Mouse (Mus musculus): ENCODE measurements around the gene Efcab11. TPM values are rescaled to one million over a fixed set of nuclear protein-coding genes. Genes with fewer than 3 reads are reported as not detected.

Gene Efcab11
- polyA plus RNA-seq (2012; rRNA removed): 0.65 and 0.84 TPM in 2 replicates

DNA sequence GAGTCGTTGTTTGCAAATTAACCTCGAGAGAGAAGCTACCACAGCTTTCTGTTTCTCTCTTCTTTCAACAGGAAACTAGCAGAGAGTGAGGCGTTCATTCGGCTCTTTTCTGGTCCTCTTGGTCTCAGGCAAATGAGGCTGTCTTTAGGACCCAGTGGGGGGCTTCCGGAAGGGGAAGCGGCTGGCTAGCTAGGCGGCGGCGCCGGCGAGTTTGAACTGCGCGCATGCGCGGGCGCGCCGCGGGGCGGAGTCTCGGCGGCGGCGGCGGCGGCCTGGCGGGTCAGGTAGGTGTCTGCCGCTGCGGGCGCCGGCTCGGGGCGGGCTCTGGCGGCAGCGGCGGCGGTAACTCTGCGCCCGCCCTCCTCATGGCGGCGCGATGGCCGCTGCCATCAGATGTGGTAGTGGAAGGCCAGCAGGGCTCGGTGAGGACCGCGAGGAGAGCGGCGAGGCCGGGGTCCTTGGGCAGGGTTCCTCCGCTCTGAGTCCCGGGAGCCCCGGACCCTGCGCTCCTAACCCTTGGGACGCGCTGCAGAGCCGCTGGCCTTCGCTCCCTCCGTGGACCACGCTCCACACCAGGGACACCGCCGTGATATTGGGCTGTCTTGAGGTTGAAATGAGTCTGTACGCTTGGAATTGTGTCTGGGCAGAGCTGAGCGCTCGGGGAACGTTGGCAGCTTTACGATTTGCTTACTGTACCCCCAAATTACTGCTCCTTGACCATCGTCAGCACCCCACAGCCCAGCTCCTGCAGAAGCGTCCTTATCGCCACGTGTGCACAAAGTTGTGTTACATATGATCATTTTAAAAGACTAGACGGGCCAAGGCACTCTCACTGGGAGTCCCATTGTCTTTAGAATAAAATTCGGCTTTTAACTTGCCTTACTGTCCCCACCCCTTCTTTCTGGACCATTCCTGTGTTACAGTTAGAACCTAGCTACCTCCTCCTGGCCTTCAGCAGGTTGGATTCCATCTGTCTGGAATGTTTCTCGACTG, at the start of gene Efcab11, which contains the start of gene Tdp1:
Efcab11 (minus strand) TSS at position 171 of the 993 bp plus-strand sequence.
Tdp1 (plus strand) TSS at position 249 of the 993 bp plus-strand sequence.
- Histone ChIP-seq H3K27me3 (ENCODE audit: control insufficient read depth, insufficient read depth, low read length) (no peaks in the 10 kb centered on the region), H3K4me3 (replicated peaks; ENCODE audit: insufficient read depth, low read depth, low read length) (peak within 1 kb of the TSS; percentile 78), H3K27ac (ENCODE audit: insufficient read depth, low read length) (peak within 1 kb of the TSS; percentile 91), H3K4me1 (ENCODE audit: control insufficient read depth, insufficient read depth, low read length) (no peaks in the 10 kb centered on the region)
- peak; percentile 60; the same call in 1 of the 2 replicates for TF ChIP-seq POLR2A (IDR thresholded peaks at IDR 0.05; ENCODE audit: borderline replicate concordance, insufficient read depth, low read length)
- TF ChIP-seq CTCF (IDR thresholded peaks at IDR 0.05; ENCODE audit: borderline replicate concordance, insufficient read depth, low read depth, low read length): no peak
- DNase-seq: peak; percentile 94 to 95
- WGBS: under 1% methylated on average over 73 of the region's 73 CpGs

DNA sequence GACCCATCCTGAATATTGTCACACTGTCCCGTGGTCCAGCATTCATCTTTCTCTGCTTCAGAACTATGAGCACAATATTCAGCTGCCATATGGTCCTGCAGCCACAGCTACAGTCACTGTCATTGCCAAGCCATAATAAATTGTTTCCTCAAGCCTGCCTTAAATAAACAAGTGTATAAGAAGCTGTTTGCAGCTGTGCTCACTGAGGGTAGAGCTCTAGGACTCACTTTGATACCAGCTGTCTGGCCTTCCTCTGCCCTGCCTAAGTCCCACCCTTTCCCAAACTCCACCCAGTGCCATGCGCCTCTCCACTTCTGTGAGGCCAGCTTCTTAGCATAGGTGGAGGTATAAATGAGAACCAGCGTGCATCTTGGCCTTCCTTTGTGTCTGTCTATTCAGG, 49.4 kb upstream of the Efcab11 start:
- DNase-seq: no peak
- H3K4me1 ChIP-seq (ENCODE audit: control insufficient read depth, insufficient read depth, low read length): peaks cover 4% of the 10 kb centered on the region; the same call in 1 of the 2 replicates
- no peak for TF ChIP-seq POLR2A (IDR thresholded peaks at IDR 0.05; ENCODE audit: borderline replicate concordance, insufficient read depth, low read length)
- TF ChIP-seq CTCF (IDR thresholded peaks at IDR 0.05; ENCODE audit: borderline replicate concordance, insufficient read depth, low read depth, low read length): no peak
- H3K4me3 ChIP-seq (replicated peaks; ENCODE audit: insufficient read depth, low read depth, low read length): no peak overlapping the region
- no peaks in the 10 kb centered on the region for H3K27me3 ChIP-seq (ENCODE audit: control insufficient read depth, insufficient read depth, low read length)
- H3K27ac ChIP-seq (ENCODE audit: insufficient read depth, low read length): no peak overlapping the region
- WGBS: 94% methylated on average over 3 of the region's 3 CpGs

DNA sequence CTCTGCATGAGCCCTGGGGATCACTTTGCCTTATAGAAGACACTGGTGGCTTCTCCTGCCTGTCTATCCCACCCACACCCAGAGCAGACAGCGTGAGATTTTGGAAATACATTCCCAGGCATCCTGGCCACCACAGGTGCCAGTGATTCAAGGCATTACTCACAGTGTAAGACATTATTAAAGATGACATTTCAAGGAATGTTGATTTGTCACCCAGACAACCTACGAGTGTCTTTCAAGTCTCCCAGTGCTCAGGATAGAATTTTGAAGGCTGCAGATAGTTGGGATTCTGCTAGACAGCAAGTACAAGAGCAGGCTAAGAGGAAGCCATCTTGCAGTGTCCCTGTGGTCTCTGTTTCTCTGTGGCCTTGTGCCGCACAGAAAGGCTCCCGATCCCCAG, 48.0 kb upstream of the Efcab11 start:
- Histone ChIP-seq H3K27me3 (ENCODE audit: control insufficient read depth, insufficient read depth, low read length) (no peaks in the 10 kb centered on the region), H3K27ac (ENCODE audit: insufficient read depth, low read length) (no peak overlapping the region), H3K4me1 (ENCODE audit: control insufficient read depth, insufficient read depth, low read length) (no peaks in the 10 kb centered on the region), H3K4me3 (replicated peaks; ENCODE audit: insufficient read depth, low read depth, low read length) (no peak overlapping the region)
- TF ChIP-seq POLR2A (IDR thresholded peaks at IDR 0.05; ENCODE audit: borderline replicate concordance, insufficient read depth, low read length) (no peak), CTCF (IDR thresholded peaks at IDR 0.05; ENCODE audit: borderline replicate concordance, insufficient read depth, low read depth, low read length) (no peak)
- 86% methylated on average over 4 of the region's 4 CpGs for WGBS
- DNase-seq: no peak

DNA sequence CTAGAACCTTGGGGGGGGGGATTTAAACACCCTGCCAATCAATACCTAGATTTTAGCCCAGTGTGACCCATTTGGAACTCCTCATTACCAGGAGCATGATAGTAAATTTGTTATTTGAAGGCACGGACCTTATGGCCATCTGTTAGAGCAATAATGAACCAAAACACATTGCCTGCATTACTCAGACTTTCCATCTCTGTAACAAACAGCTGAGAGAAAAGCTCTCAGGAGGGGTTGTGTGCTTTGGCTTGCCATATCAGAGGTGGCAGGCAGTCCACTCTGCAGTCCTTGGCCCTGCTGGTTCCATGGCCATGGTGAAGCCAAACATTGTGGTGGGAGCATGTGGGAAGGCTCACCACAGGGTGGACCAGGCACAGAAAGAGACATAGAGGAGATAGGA, 44.9 kb upstream of the Efcab11 start:
- no peak overlapping the region for H3K4me3 ChIP-seq (replicated peaks; ENCODE audit: insufficient read depth, low read depth, low read length)
- 38% methylated on average over 1 of the region's 1 CpGs for WGBS
- no peaks in the 10 kb centered on the region for H3K4me1 ChIP-seq (ENCODE audit: control insufficient read depth, insufficient read depth, low read length)
- TF ChIP-seq POLR2A (IDR thresholded peaks at IDR 0.05; ENCODE audit: borderline replicate concordance, insufficient read depth, low read length) (no peak), CTCF (IDR thresholded peaks at IDR 0.05; ENCODE audit: borderline replicate concordance, insufficient read depth, low read depth, low read length) (no peak)
- no peaks in the 10 kb centered on the region for H3K27me3 ChIP-seq (ENCODE audit: control insufficient read depth, insufficient read depth, low read length)
- DNase-seq: no peak
- H3K27ac ChIP-seq (ENCODE audit: insufficient read depth, low read length): no peak overlapping the region

DNA sequence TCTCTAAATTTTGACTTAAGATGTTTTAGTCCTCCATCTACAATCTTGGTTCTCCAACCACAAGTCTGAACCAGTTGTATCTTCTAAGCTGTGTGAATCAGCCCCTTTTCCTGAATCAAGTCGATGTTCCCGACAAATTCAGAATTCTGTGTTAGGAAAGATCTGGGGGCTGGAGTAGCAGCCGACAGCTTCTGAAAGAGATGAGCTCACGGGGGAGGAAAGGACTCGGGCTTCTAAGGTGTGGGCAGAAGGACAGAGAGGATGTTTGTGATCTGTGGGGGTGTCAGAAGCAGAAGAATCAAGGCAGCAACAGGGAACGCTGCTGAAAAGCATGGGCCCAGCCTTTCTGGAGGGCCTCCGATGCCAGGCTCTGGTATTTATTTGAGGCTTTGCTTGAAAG, 44.1 kb upstream of the Efcab11 start:
- no peak for TF ChIP-seq CTCF (IDR thresholded peaks at IDR 0.05; ENCODE audit: borderline replicate concordance, insufficient read depth, low read depth, low read length)
- H3K4me3 ChIP-seq (replicated peaks; ENCODE audit: insufficient read depth, low read depth, low read length): no peak overlapping the region
- WGBS: 96% methylated on average over 7 of the region's 7 CpGs
- no peaks in the 10 kb centered on the region for H3K27me3 ChIP-seq (ENCODE audit: control insufficient read depth, insufficient read depth, low read length)
- no peak for DNase-seq
- H3K27ac ChIP-seq (ENCODE audit: insufficient read depth, low read length): no peak overlapping the region
- H3K4me1 ChIP-seq (ENCODE audit: control insufficient read depth, insufficient read depth, low read length): no peaks in the 10 kb centered on the region; the same call in 1 of the 2 replicates

- TF ChIP-seq POLR2A (IDR thresholded peaks at IDR 0.05; ENCODE audit: borderline replicate concordance, insufficient read depth, low read length) (no peak), CTCF (IDR thresholded peaks at IDR 0.05; ENCODE audit: borderline replicate concordance, insufficient read depth, low read depth, low read length) (no peak)
- WGBS: 57% methylated on average over 5 of the region's 5 CpGs
- no peak for DNase-seq
- no peaks in the 10 kb centered on the region; the same call in 1 of the 2 replicates for H3K4me1 ChIP-seq (ENCODE audit: control insufficient read depth, insufficient read depth, low read length)
- H3K4me3 ChIP-seq (replicated peaks; ENCODE audit: insufficient read depth, low read depth, low read length): no peak overlapping the region
- no peak overlapping the region for H3K27ac ChIP-seq (ENCODE audit: insufficient read depth, low read length)
- no peaks in the 10 kb centered on the region for H3K27me3 ChIP-seq (ENCODE audit: control insufficient read depth, insufficient read depth, low read length)
Measured at GRCm38 (mm10) chr12:99923703-99924102, 39.5 kb upstream of the Efcab11 start.

DNA sequence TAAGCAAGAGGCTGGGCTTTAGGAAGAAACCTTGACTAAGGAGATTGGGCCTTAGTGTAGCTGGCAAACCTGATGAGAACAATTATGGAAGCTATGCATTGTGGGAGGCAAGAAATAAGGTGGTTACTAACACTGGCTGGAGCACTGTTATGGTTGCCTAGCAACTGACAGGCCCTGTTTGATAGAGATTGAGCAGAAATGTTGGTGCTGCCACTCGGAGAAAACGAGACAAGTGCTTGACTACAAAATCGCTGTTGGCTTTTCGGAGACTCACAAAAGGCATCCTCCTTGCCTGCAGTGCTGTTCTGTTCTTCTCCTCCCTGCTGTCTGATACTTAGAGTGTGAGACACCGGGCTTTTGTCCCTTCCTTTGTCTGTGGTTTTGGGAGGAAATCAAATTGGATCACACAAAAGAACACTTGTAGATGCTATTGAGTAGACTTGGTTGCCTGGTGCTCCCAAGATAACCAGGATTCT, 38.9 kb upstream of the Efcab11 start:
- TF ChIP-seq CTCF (IDR thresholded peaks at IDR 0.05; ENCODE audit: borderline replicate concordance, insufficient read depth, low read depth, low read length): no peak
- TF ChIP-seq POLR2A (IDR thresholded peaks at IDR 0.05; ENCODE audit: borderline replicate concordance, insufficient read depth, low read length): no peak
- Histone ChIP-seq H3K4me3 (replicated peaks; ENCODE audit: insufficient read depth, low read depth, low read length) (no peak overlapping the region), H3K27me3 (ENCODE audit: control insufficient read depth, insufficient read depth, low read length) (no peaks in the 10 kb centered on the region), H3K4me1 (ENCODE audit: control insufficient read depth, insufficient read depth, low read length) (no peaks in the 10 kb centered on the region; the same call in 1 of the 2 replicates), H3K27ac (ENCODE audit: insufficient read depth, low read length) (no peak overlapping the region)
- no peak for DNase-seq
- WGBS: 42% methylated on average over 5 of the region's 5 CpGs
